Mouse (Mus musculus) telencephalon, adult 2 months (tissue): ENCODE data around the gene Filip1.

Source experiments
- DNase-seq: peaks from one replicate; pipeline ENCODE4 v3.0.0-alpha.2; 2011; ENCODE audit warnings: low read depth, low spot score

Gene Filip1

GRCm38 (mm10) chr9:79765329-79765728 is 247.3 kb downstream of the Filip1 start:
- DNase-seq = no peak
